Mouse (Mus musculus) stomach, postnatal 0 days (tissue): Measurements from ENCODE around the gene Ptprk.

Experiments used
- CTCF ChIP-seq: IDR thresholded peaks from 2 replicates; pipeline ENCODE4 v1.5.1; 2016; ENCODE audit warnings: antibody characterized with exemption, low read depth, mild to moderate bottlenecking, moderate library complexity
- EP300 ChIP-seq: optimal IDR thresholded peaks from 2 replicates; pipeline ENCODE3; 2016; ENCODE audit warnings: antibody characterized with exemption

DNA sequence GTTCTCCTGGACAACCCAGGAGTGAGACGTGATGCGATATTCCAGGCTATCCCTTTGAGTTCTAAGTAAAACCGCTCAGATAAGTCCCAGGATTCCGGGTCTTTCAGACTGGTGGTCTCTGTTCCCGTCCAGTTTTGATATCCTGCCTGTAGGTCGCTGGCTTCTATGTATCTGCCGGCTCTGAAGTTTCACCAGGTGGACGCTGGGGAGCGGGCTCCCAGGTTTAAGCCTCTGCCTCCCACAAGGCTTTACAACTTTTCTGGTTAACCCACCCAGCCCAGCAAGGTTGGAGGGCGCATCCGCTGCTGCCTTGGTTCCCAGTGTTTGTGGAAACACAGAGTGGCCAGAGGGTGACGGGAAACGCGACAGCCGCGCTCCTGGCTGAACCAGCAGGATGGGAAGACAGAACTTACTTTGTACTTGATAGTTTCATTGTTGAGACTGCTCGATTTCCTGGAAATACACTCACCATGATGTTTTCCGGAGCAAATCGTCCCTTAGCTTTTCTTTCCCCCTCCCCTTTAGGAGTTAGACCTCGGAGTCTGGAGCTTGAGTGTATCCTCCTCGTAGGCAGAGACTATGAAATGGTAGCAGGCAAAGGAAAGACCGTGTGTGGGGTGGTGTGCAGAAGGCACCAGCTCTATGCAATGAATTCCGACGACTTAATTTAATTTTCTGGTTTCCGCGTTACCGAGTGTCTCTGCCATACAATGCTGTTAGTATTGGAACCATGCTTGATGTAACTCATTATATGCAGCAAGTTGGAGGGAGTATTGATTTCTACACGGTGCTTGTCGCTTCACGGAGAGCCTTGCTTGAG is 1.6 kb downstream of the Ptprk start:
- TF ChIP-seq CTCF (peak; percentile 47), EP300 (no peak)
